Mouse (Mus musculus) megakaryocyte-erythroid progenitor cell, adult 5 weeks (primary cell): ENCODE data around the gene Acox1. TPM values are rescaled to one million over a fixed set of nuclear protein-coding genes. Genes with fewer than 3 reads are reported as not detected.

Source experiments
- polyA plus RNA-seq: library from polyadenylated mRNA; stranded (reverse); fragments of >175 nt; gene quantifications from 2 replicates; pipeline ENCODE4 v1.2.3, GENCODE M21; 2012

The Acox1 gene
- polyA plus RNA-seq: 2.9 and 3.1 TPM in 2 replicates

DNA sequence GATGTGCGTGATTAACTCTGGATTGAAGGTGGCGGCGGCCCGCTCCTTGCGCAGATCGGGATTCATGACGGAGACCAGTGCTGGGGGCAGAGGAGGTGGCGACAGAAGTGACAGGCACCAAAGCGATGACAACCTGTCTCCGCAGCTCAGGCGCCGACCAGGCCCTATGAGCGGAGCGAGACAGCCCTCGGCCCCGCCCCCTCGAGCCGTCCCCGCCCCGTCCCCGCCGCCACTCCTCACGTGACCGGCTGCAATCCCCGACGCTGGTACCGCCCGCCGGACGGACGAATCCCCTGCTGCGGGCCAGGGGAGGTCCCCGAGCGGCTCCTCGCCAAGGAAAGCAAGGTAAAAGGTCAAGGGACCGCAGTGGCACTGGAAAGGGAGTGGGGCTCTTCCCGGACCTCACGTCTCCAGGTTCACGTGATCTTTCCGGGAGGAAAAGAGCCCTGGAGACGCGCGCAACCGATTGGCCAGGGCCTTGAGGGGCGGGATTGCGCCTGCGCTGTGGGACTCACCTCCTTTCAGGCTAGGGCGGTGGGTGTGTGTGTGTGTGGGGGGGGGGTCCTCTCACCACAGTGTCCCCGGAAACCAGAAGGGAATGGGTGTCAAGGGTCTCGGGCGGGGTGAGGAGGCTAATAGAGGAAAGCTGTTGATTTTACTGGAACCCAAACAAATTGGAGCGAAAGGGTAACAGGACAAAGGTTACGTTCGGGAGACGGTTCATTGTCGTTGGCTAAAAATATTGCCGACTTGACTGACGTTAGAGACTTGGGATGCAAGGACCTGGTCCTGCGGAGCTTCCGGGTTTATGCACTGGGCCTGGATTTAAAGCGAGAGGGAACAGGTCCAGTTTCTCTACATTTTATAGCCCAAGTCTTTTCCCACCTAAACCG is at the start of gene Acox1, which contains the start of gene Ten1:
Gene Acox1, minus strand, starts transcription at position 407 of the 893 bp plus-strand sequence.
Gene Ten1, plus strand, starts transcription at position 217 of the 893 bp plus-strand sequence.

DNA sequence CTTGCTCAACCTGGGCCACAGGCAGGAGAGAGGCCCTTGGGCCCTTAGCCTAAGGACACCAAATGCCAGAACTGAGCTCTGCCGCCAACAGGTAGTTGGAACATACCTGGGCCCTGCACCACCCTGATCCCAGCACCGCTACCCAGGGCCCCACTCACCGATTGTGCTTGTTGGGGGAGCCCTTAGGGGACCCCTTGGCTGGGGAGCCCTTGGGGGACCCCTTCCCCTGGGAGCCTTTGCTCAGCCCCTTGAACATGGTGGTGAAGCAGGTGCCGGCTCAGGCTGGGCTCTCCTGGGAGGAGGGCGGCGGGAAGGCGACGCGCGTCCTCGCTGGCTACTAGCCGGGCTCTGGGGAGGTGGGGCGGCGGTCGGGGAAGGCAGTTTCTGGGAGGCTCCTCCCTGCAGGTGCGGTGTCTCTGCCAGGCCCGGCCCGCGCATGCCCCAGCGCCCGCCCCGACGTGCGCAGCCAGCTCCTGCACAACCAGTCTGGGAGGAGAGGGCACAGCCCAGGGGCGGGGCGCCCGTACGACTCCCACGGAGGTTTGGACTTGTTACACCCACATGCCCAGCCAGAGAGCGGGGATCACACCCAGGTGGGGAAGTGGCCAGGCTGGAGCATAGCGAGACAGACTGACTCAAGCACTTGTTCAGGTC is 39.0 kb upstream of the Acox1 start, which contains the start of gene Evpl:
Gene Evpl, minus strand, starts transcription at position 336 of the 654 bp plus-strand sequence.

DNA sequence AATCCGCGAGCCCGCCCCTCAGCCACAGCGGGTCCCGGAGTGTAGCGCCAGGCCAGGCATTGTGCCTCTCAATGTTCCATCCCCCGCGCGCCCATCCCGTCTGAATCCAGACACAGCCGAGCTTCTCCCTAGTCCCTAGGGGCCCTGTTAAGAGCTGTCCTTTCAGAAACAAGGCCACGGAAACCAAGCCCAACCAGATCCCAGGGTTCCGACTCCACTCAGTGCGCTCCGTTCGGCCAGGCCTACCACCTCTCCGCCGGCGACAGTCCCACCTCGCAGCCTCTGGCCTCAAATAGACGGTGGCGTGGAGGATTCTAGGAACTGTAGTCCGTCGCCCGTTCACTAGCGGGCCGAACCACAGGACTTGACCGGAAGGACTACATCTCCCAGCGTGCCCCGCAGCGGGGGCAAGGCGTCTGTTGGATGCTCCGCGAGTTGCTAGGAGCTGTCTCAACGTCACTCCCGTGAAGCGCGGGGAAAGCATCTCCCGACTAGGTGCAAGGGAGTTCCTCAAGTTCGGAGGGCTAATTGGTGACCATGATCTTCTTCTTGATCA is 30.9 kb downstream of the Acox1 start, which contains the start of gene Fbf1:
Gene Fbf1, minus strand, starts transcription at position 283 of the 556 bp plus-strand sequence.

DNA sequence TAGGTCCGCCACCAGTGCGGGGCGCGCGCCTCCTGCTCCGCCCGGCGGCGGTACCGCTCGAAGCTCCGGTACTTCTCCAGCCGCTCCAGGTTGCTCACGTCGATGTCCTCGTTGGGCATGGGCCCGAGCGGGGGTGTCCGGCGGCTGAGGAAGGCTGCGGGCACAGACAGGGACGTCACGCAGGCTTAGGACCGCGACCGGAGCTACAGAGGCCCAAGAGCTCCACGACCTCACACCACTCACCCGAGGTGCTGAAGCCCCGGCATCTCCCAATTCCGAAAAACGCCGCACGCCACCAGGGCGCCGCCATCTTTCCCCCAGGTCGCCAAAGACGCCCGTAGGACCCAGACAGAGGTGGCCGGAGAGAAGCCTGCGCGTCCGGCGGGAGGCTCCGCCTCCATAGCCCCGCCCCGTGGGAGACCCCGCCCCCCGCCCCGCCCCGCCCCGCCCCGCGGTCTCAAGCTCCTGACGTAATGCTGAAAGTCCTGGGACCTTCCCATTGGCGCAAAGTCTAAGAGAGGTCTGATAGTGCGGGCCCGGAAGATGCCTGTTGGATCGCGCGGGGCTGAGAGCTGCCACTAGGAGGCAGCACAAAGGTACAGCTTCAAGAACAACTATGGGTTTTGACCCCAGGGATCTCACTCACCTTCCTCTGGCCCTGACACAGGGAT is 60.2 kb downstream of the Acox1 start, which contains the start of gene Mrpl38:
Gene Mrpl38, minus strand, starts transcription at position 401 of the 671 bp plus-strand sequence.

DNA sequence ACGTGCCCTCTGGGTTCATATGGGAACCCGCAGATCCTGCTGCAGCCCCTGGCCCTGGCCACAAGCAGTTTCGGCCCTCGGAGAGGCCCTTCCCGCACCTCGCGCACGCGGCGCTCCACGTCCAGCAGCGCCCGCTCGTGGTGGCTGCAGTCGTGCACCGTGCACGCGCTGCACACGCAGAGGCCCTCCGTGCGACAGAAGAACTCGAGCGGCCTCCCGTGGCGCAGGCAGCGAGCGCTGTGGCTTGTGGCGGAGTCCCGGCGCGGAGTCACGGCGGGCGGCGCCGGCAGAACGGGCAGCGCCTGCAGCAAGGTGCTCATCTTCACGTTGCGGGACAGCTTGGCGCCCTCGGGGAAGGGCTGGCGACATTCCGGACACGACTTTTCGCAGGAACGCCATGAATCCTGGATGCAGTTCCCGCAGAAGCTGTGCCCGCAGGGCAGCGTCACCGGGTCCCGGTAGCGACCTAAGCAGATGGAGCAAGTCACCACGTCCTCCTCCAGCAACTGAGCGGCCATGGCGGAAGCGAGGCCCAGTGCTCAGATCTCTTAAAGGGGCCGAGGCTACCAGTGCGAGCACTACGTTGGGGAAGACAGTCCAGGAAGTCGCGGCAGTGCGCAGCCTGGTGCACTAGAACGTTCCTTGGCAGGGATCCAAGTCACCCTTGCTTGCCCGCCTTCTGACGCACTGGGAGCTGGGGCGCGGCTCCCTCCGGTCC is 68.2 kb downstream of the Acox1 start, which contains the start of gene Trim65:
Gene Trim65, minus strand, starts transcription at position 641 of the 718 bp plus-strand sequence.

DNA sequence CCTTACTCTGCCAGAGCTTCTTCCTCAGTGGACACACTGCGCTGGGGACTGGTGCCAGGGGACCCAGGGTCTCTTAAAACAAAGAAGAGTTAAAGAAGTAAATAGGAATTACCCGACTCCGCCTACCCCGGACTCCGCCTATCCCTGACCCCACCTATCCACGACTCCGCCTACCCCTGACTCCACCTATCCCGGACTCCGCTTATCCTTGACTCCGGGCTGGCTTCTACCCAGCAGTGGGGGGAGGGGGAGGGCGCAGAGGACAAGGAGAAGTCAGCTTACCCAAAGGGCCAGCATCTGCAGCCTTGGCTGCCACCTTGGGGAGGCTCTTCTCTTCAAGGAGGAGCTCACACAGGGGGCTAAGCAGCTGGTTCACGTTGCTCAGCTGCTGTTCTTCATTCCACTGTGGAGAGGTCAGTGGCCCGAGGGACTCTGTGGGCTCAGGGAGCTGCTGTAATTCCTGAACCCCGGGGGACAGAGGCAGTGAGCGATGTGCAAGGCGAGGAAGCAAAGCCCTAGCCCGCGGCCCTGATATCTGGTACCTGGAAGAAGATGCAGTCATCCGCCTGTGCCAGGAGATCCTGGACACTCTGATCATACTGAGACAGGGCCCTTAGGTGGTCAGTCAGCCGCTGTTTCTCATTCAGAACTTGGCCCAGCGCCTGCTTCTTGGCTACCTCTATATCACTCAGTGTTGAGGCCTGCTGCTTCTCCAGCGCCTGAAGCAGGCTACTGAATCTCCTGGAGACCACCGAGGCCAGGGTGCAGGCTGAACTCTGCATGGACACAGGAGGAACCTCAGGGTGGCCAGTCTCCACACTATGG is 71.5 kb downstream of the Acox1 start, which contains the start of gene Trim47:
Gene Trim47, minus strand, starts transcription at position 55 of the 825 bp plus-strand sequence.

Other genes starting within 250 kb of the Acox1 start
- gene Itgb4, start 224.3 kb downstream of the Acox1 start, polyA plus RNA-seq: 0.71 and 1.1 TPM in 2 replicates
- gene Galk1, start 186.3 kb downstream of the Acox1 start, polyA plus RNA-seq: 84.2 and 104 TPM in 2 replicates
- 1,041 and 1,153 TPM in 2 replicates for gene H3f3b, start 171.1 kb downstream of the Acox1 start, polyA plus RNA-seq
- 52.5 and 55.4 TPM in 2 replicates for gene Unk, start 168.7 kb downstream of the Acox1 start, polyA plus RNA-seq
- 87.6 and 108 TPM in 2 replicates for gene Unc13d, start 121.1 kb downstream of the Acox1 start, polyA plus RNA-seq
- gene Wbp2, start 112.0 kb downstream of the Acox1 start, polyA plus RNA-seq: 310 and 331 TPM in 2 replicates
- 10.0 and 18.4 TPM in 2 replicates for gene Trim47, start 71.8 kb downstream of the Acox1 start, polyA plus RNA-seq
- 6.7 and 6.9 TPM in 2 replicates for gene Trim65, start 67.9 kb downstream of the Acox1 start, polyA plus RNA-seq
- gene Mrpl38, start 60.2 kb downstream of the Acox1 start, polyA plus RNA-seq: 128 and 145 TPM in 2 replicates
- gene Fbf1, start 30.9 kb downstream of the Acox1 start, polyA plus RNA-seq: 21.1 and 35.1 TPM in 2 replicates
- 138 and 142 TPM in 2 replicates for gene Ten1, start 190 bp downstream of the Acox1 start, polyA plus RNA-seq
- gene Evpl, start 39.0 kb upstream of the Acox1 start, polyA plus RNA-seq: 1.5 and 3.1 TPM in 2 replicates
- gene Srp68, start 75.2 kb upstream of the Acox1 start, polyA plus RNA-seq: 59.2 and 66.7 TPM in 2 replicates
- gene Galr2, start 81.9 kb upstream of the Acox1 start, polyA plus RNA-seq: 0.13 and 0.17 TPM in 2 replicates
- 12.4 and 14.8 TPM in 2 replicates for gene Exoc7, start 108.2 kb upstream of the Acox1 start, polyA plus RNA-seq
- 0.35 and 1.3 TPM in 2 replicates for gene Foxj1, start 136.4 kb upstream of the Acox1 start, polyA plus RNA-seq
- 9.0 and 10.1 TPM in 2 replicates for gene Rnf157, start 214.0 kb upstream of the Acox1 start, polyA plus RNA-seq
- gene Ubald2, start 235.0 kb upstream of the Acox1 start, polyA plus RNA-seq: 706 and 748 TPM in 2 replicates